Mouse (Mus musculus): ENCODE measurements around the gene Lrch1. TPM values are rescaled to one million over a fixed set of nuclear protein-coding genes. Genes with fewer than 3 reads are reported as not detected.

The Lrch1 gene
- polyA plus RNA-seq, 1 experiment from 2014 or later: 18.3 TPM

DNA sequence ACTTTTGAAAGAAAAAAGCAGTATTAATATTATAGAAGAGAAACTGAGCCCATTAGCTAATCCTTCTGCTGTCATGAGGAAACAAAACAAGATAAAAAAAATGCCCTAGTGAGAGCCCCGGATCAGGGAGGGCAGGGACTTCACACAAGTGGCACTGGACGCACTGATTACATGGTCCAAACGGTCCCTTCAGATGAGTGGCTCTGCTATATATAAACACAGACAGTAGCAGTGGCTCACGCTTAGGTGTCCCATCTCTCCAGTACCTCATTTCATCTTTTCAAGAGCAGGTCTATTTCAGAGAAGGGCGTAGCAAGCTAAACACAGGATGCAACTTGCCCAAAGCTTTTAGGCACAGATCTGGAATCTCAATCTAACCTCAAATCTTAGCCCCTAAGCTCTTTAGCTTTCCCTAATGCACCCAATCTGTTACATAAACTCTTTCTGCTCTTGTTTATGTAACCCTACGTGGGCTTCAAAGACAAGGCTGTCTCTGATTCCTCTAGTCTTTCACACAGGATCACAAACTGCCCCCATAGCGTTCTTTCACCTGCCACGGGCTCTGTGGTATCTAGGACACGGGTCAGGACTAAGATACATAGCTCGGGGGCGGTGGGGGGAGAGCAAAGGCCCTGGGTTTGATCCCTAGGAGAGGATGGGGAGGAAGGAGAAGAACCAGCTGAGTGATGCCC, 163.3 kb downstream of the Lrch1 start:
- H3K27me3 ChIP-seq (ENCODE audit: control insufficient read depth, insufficient read depth, low read depth, low read length): no peaks in the 10 kb centered on the region
- H3K9me3 ChIP-seq (ENCODE audit: control insufficient read depth, low read length): no peaks in the 10 kb centered on the region
- ATAC-seq (ENCODE audit: low read depth): no peak
- no peak overlapping the region for H3K27ac ChIP-seq (ENCODE audit: low read length)
- WGBS: 59% methylated on average over 11 of the region's 11 CpGs
- no peak overlapping the region for H3K9ac ChIP-seq (ENCODE audit: low read length)
- H3K4me2 ChIP-seq (ENCODE audit: low read depth, low read length): no peak overlapping the region
- no peak overlapping the region for H3K4me3 ChIP-seq (ENCODE audit: low read length)
- H3K36me3 ChIP-seq (ENCODE audit: control insufficient read depth, insufficient read depth, low read length): peaks cover 11% of the 10 kb centered on the region
- no peaks in the 10 kb centered on the region for H3K4me1 ChIP-seq (replicated peaks; ENCODE audit: control insufficient read depth, insufficient read depth, low read length)

DNA sequence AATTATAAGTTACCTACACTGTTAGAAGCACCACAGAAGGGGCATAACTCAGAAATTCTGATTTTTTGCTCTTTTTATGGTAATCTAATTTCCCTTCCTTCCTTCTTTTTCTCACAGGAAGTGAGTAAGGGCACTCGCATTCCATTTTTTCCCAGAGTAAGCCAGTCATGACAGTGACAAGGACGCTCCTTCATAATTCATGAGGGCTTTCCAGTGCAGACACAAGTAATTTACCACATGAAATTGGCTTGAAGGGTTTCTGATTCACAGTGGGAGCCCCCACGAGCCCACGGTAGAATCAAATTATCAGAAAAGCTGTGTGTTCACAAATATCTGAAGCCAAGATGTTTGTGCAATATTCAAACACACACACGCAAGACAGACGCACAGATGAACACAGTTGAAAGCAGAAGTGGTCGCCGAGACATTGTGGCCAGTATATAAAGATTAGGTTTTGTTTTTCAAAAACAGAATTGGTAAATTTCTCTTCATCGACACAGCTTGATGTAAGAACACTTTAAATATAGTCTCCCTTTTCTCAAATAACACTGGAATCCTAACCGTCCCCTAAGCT, 173.5 kb downstream of the Lrch1 start:
- peaks cover 16% of the 10 kb centered on the region for H3K36me3 ChIP-seq (ENCODE audit: control insufficient read depth, insufficient read depth, low read length)
- no peak overlapping the region for H3K4me3 ChIP-seq (ENCODE audit: low read length)
- H3K27ac ChIP-seq (ENCODE audit: low read length): no peak overlapping the region
- no peak for ATAC-seq (ENCODE audit: low read depth)
- no peak overlapping the region for H3K9ac ChIP-seq (ENCODE audit: low read length)
- no peaks in the 10 kb centered on the region for H3K27me3 ChIP-seq (ENCODE audit: control insufficient read depth, insufficient read depth, low read depth, low read length)
- WGBS: 85% methylated on average over 10 of the region's 10 CpGs
- no peaks in the 10 kb centered on the region for H3K4me1 ChIP-seq (replicated peaks; ENCODE audit: control insufficient read depth, insufficient read depth, low read length)
- no peaks in the 10 kb centered on the region for H3K9me3 ChIP-seq (ENCODE audit: control insufficient read depth, low read length)
- H3K4me2 ChIP-seq (ENCODE audit: low read depth, low read length): no peak overlapping the region

- Histone ChIP-seq H3K4me1 (replicated peaks; ENCODE audit: control insufficient read depth, insufficient read depth, low read length) (0 out of 2 replicates have a peak, but pooled peaks cover 4% of the 10 kb centered on the region), H3K36me3 (ENCODE audit: control insufficient read depth, insufficient read depth, low read length) (peaks cover 15% of the 10 kb centered on the region), H3K27me3 (ENCODE audit: control insufficient read depth, insufficient read depth, low read depth, low read length) (no peaks in the 10 kb centered on the region), H3K27ac (ENCODE audit: low read length) (no peak overlapping the region), H3K9ac (ENCODE audit: low read length) (no peak overlapping the region), H3K4me2 (ENCODE audit: low read depth, low read length) (no peak overlapping the region), H3K4me3 (ENCODE audit: low read length) (no peak overlapping the region), H3K9me3 (ENCODE audit: control insufficient read depth, low read length) (no peaks in the 10 kb centered on the region)
- WGBS: 39% methylated on average over 1 of the region's 1 CpGs
- peak; percentile 84 for ATAC-seq (ENCODE audit: low read depth)
Measured at GRCm38 (mm10) chr14:74767892-74768291, 179.8 kb downstream of the Lrch1 start.

DNA sequence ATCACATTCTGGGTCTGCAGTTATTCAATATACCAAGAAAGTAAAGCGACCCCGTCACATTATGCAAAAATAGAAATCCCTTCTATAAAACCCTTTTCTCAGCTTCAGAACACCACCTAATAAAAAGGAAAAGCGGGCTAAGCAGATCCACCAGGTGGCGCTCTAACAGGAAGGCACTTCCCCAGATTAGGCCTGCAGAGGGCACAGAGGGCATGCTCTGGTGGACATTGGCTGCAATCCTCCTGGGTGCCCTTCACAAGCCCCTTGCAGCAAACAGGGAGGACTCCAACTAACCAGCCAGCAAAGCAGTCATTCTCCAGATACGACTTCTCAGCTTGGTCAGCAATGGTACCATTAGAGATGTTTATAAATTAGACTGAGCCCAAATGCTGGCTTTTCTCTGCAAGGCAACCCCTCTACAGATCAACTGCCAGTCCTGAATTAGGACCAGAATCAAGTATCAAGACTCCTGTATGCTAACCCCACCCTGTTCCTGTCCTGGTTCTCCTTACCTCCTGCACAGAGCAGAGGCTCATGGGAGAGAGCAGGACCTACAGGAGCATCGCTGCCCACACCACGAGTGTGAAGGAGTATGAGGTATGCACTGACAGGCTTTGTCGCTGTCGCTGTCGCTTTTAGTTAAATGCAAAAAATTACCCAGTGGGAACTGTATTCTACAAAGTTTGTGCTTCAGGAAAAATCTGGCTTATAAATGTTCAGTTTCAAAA, 183.3 kb downstream of the Lrch1 start:
- no peak for ATAC-seq (ENCODE audit: low read depth)
- H3K27me3 ChIP-seq (ENCODE audit: control insufficient read depth, insufficient read depth, low read depth, low read length): no peaks in the 10 kb centered on the region
- H3K9me3 ChIP-seq (ENCODE audit: control insufficient read depth, low read length): no peaks in the 10 kb centered on the region
- 0 out of 2 replicates have a peak, but pooled peaks cover 4% of the 10 kb centered on the region for H3K4me1 ChIP-seq (replicated peaks; ENCODE audit: control insufficient read depth, insufficient read depth, low read length)
- peaks cover 2% of the 10 kb centered on the region; the same call in 1 of the 2 replicates for H3K36me3 ChIP-seq (ENCODE audit: control insufficient read depth, insufficient read depth, low read length)
- no peak overlapping the region for H3K4me2 ChIP-seq (ENCODE audit: low read depth, low read length)
- no peak overlapping the region for H3K27ac ChIP-seq (ENCODE audit: low read length)
- WGBS: 56% methylated on average over 10 of the region's 10 CpGs
- H3K9ac ChIP-seq (ENCODE audit: low read length): no peak overlapping the region
- H3K4me3 ChIP-seq (ENCODE audit: low read length): no peak overlapping the region

- H3K36me3 ChIP-seq (ENCODE audit: control insufficient read depth, insufficient read depth, low read length): peaks cover 23% of the 10 kb centered on the region
Measured at GRCm38 (mm10) chr14:74736850-74737249, 210.8 kb downstream of the Lrch1 start.

GRCm38 (mm10) chr14:74735471-74735870, 212.2 kb downstream of the Lrch1 start:
- no peak overlapping the region for H3K4me2 ChIP-seq (ENCODE audit: low read depth, low read length)
- H3K27ac ChIP-seq (ENCODE audit: low read length): no peak overlapping the region
- H3K4me1 ChIP-seq (replicated peaks; ENCODE audit: control insufficient read depth, insufficient read depth, low read length): peaks cover 10% of the 10 kb centered on the region
- no peak for ATAC-seq (ENCODE audit: low read depth)
- no peak overlapping the region for H3K4me3 ChIP-seq (ENCODE audit: low read length)
- H3K9me3 ChIP-seq (ENCODE audit: control insufficient read depth, low read length): no peaks in the 10 kb centered on the region
- WGBS: 66% methylated on average over 6 of the region's 6 CpGs
- no peaks in the 10 kb centered on the region for H3K27me3 ChIP-seq (ENCODE audit: control insufficient read depth, insufficient read depth, low read depth, low read length)
- H3K9ac ChIP-seq (ENCODE audit: low read length): no peak overlapping the region
- H3K36me3 ChIP-seq (ENCODE audit: control insufficient read depth, insufficient read depth, low read length): peaks cover 16% of the 10 kb centered on the region

More at GRCm38 (mm10) chr14:74736850-74737249, 210.8 kb downstream of the Lrch1 start:
- WGBS: 96% methylated on average over 6 of the region's 6 CpGs
- Histone ChIP-seq H3K4me1 (replicated peaks; ENCODE audit: control insufficient read depth, insufficient read depth, low read length) (peaks cover 10% of the 10 kb centered on the region), H3K4me2 (ENCODE audit: low read depth, low read length) (no peak overlapping the region), H3K27ac (ENCODE audit: low read length) (no peak overlapping the region), H3K9me3 (ENCODE audit: control insufficient read depth, low read length) (no peaks in the 10 kb centered on the region), H3K9ac (ENCODE audit: low read length) (no peak overlapping the region), H3K4me3 (ENCODE audit: low read length) (no peak overlapping the region), H3K27me3 (ENCODE audit: control insufficient read depth, insufficient read depth, low read depth, low read length) (no peaks in the 10 kb centered on the region)
- ATAC-seq (ENCODE audit: low read depth): no peak

DNA sequence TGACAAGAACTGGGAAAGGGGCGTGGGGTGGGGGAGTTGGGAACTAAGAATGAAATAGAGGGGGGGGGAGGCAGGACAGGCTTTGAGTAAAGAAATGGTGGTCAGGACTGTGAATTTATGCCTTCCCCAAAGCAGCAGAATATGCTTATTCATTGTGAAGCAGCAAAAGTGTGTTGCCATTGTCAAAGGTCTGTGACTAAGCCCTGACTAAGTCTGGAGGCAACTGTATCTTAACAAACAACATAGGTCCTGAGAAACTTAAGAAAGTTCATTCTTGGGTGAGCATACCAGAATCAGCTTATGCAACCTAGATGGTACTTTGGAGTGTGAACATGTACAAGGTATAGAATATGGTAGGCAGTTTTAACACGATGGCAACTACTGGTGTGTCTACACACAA, 214.3 kb downstream of the Lrch1 start:
- ATAC-seq (ENCODE audit: low read depth): no peak
- Histone ChIP-seq H3K27me3 (ENCODE audit: control insufficient read depth, insufficient read depth, low read depth, low read length) (no peaks in the 10 kb centered on the region), H3K9ac (ENCODE audit: low read length) (peak overlapping the region; percentile 46; the same call in 1 of the 2 replicates), H3K27ac (ENCODE audit: low read length) (no peak overlapping the region), H3K4me2 (ENCODE audit: low read depth, low read length) (peak overlapping the region; percentile 59), H3K36me3 (ENCODE audit: control insufficient read depth, insufficient read depth, low read length) (peaks cover 8% of the 10 kb centered on the region), H3K9me3 (ENCODE audit: control insufficient read depth, low read length) (no peaks in the 10 kb centered on the region), H3K4me3 (ENCODE audit: low read length) (peak overlapping the region; percentile 77), H3K4me1 (replicated peaks; ENCODE audit: control insufficient read depth, insufficient read depth, low read length) (peaks cover 10% of the 10 kb centered on the region)
- 48% methylated on average over 2 of the region's 2 CpGs for WGBS

- peaks cover 8% of the 10 kb centered on the region for H3K36me3 ChIP-seq (ENCODE audit: control insufficient read depth, insufficient read depth, low read length)
- peak within 1 kb of the TSS; percentile 77 for H3K4me3 ChIP-seq (ENCODE audit: low read length)
- ATAC-seq (ENCODE audit: low read depth): peak; percentile 99
- H3K9ac ChIP-seq (ENCODE audit: low read length): peak within 1 kb of the TSS; percentile 87
- H3K27ac ChIP-seq (ENCODE audit: low read length): peak within 1 kb of the TSS; percentile 91
- H3K4me2 ChIP-seq (ENCODE audit: low read depth, low read length): peak within 1 kb of the TSS; percentile 78
- peaks cover 10% of the 10 kb centered on the region for H3K4me1 ChIP-seq (replicated peaks; ENCODE audit: control insufficient read depth, insufficient read depth, low read length)
- H3K9me3 ChIP-seq (ENCODE audit: control insufficient read depth, low read length): no peaks in the 10 kb centered on the region
- under 1% methylated on average over 52 of the region's 53 CpGs for WGBS
- H3K27me3 ChIP-seq (ENCODE audit: control insufficient read depth, insufficient read depth, low read depth, low read length): no peaks in the 10 kb centered on the region
Measured at GRCm38 (mm10) chr14:74732079-74732783, 215.4 kb downstream of the Lrch1 start, which contains the start of gene Esd. Esd (plus strand) TSS chr14:74732297.

All from lung, embryonic 16.5 days (tissue).